Mouse (Mus musculus): Measurements from ENCODE around the gene Myoc.

- TF ChIP-seq CTCF (IDR thresholded peaks at IDR 0.05; ENCODE audit: extremely low read depth, insufficient read depth, insufficient read length, insufficient replicate concordance), result no peak
- no peak for TF ChIP-seq POLR2A (IDR thresholded peaks at IDR 0.05; ENCODE audit: low read depth, low read length)
Observed at GRCm38 (mm10) chr1:162597379-162598102, 41.4 kb upstream of the Myoc start.
